14 mouse cellular contexts compared by ENCODE assay signal in the genomic region with DNA sequence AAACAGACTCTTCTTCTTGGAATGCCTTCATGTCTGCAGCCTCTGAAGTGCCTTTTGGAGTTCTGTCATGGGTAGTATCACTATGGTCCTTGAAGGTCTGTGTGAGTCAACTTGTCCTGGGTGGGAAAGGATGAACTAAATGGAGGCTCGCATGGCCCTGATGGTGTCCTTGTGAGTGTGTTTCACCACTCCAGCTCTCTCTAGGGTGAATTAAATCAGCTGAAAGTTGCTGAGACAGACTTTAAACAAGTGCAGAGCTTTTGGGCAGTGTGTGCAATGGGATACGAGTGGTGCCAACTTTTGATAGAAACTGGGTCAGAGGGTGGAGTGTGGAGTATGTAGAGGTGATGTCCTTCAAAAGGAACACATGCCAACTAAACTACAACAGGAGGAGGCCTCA. TPM values are rescaled to one million over a fixed set of nuclear protein-coding genes. Genes with fewer than 3 reads are reported as not detected.
"Had no signal": no experiment of that assay in that cellular context is flagged by ENCODE, and none has a peak within 500 bp of the region (broad histone marks: within the 10 kb centered on the region; RNA-seq: fewer than 3 reads in every experiment).

No protein-coding gene starts in this region.

- DNase-seq: kidney, adult 9 months; kidney, postnatal 14 days; kidney, postnatal 4 days; left cerebral cortex, postnatal 4 days; liver, embryonic 13.5 days; lung, adult 2 months; lung, postnatal 14 days; lung, postnatal 4 days; midbrain, embryonic 14.5 days; right cerebral cortex, adult 18-20 months; right cerebral cortex, postnatal 14 days; right cerebral cortex, postnatal 4 days; thymus, postnatal 25 days had no signal

RNA-seq across cellular contexts. Expression of a gene that starts 14.9 kb away (rescaled TPM):
- total RNA-seq: megakaryocyte progenitor cell, adult 5-6 weeks had no signal
